Mouse (Mus musculus): ENCODE data around the gene Cst7.
A peak's percentile ranks its signal among the peaks of the same experiment; 100 is the strongest.

GRCm38 (mm10) chr2:150558568-150558967 is 11.6 kb upstream of the Cst7 start:
- TF ChIP-seq EP300 (IDR thresholded peaks at IDR 0.05; ENCODE audit: low read depth) (no peak), CTCF (IDR thresholded peaks at IDR 0.05; ENCODE audit: low read depth) (peak; percentile 43)

Data from liver, embryonic 14.5 days (tissue).